Mouse (Mus musculus) neural tube, embryonic 11.5 days (tissue): ENCODE results near the gene Mks1. TPM values are rescaled to one million over a fixed set of nuclear protein-coding genes. Genes with fewer than 3 reads are reported as not detected.

ENCODE experiments used
- ATAC-seq: fragments of 200-750 bp; cut with Nextera tagmentation; 2 replicates; pipeline ENCODE4 v1.8.0; 2017; ENCODE audit warnings: moderate number of reproducible peaks, mild to moderate bottlenecking, moderate TSS enrichment, moderate library complexity; ENCODE audit not compliant: insufficient read depth, low FRiP score, low TSS enrichment
- DNase-seq: peaks from one replicate; pipeline ENCODE4 v3.0.0-alpha.2; 2015; ENCODE audit warnings: low spot score
- H3K27ac ChIP-seq: fragments of 300-500 bp; sonication (generic); 2 replicates; pipeline ENCODE4 v1.5.1; 2014; ENCODE audit warnings: low read depth, mild to moderate bottlenecking, low read length
- H3K27me3 ChIP-seq: fragments of 300-500 bp; sonication (generic); 2 replicates; pipeline ENCODE4 v1.6.1; 2014; ENCODE audit warnings: mild to moderate bottlenecking, low read length, mixed read lengths; ENCODE audit not compliant: control insufficient read depth, insufficient read depth
- H3K36me3 ChIP-seq: fragments of 300-500 bp; sonication (generic); 2 replicates; pipeline ENCODE4 v1.6.1; 2014; ENCODE audit warnings: mild to moderate bottlenecking, low read length, moderate library complexity, mixed read lengths; ENCODE audit not compliant: control insufficient read depth, insufficient read depth
- H3K4me1 ChIP-seq: fragments of 300-500 bp; sonication (generic); 2 replicates; pipeline ENCODE4 v1.6.1; 2014; ENCODE audit warnings: low read length, mixed read lengths; ENCODE audit not compliant: control insufficient read depth, insufficient read depth
- H3K4me2 ChIP-seq: fragments of 300-500 bp; sonication (generic); 2 replicates; pipeline ENCODE4 v1.6.1; 2014; ENCODE audit warnings: low read depth, mild to moderate bottlenecking, moderate library complexity
- H3K4me3 ChIP-seq: fragments of 300-500 bp; sonication (generic); 2 replicates; pipeline ENCODE4 v1.5.1; 2014; ENCODE audit warnings: low read depth, low read length
- H3K9ac ChIP-seq: fragments of 300-500 bp; sonication (generic); 2 replicates; pipeline ENCODE4 v1.6.1; 2014; ENCODE audit warnings: mild to moderate bottlenecking, low read length
- H3K9me3 ChIP-seq: fragments of 300-500 bp; sonication (generic); 2 replicates; pipeline ENCODE4 v1.6.1; 2016; ENCODE audit warnings: low read length; ENCODE audit not compliant: control insufficient read depth
- WGBS: fragments of 180-500 bp; shearing (Covaris S2); extraction: QIAGEN DNeasy Blood & Tissue Kit; methylation state at CpG from one replicate; pipeline ENCODE4 v1.1.7; 2014; 5-methylcytosine and 5-hydroxymethylcytosine counted together
- polyA plus RNA-seq: library from polyadenylated mRNA; unstranded; fragments of >200 nt; fragmentation: Nextera tagmentation; extraction: Ambion mirVana; gene quantifications from 2 replicates; pipeline ENCODE4 v1.2.1, GENCODE M21; 2014

The Mks1 gene
- polyA plus RNA-seq, 1 experiment from 2014 or later = 12.2 TPM

DNA sequence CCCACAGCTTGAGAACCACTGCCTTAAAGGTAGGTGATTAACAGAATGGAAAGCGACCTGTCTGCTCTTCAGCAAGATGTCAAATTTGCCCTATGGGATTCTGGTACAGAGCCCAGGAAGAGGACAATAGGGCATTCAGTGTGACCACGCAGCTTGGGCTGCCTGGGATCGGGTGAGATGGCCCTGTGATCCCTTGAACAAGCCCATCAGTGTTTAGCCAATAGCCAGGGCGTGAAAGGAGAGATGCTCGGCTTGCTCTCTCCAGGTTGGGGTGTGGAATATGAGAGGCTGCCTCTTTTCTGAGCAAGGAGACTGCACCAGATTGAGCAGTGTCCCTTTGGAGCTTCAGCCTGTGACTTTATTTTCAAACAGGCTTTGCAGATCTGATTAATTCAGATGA is 31.5 kb upstream of the Mks1 start:
- Histone ChIP-seq H3K36me3 (no peaks in the 10 kb centered on the region), H3K9me3 (no peaks in the 10 kb centered on the region), H3K4me3 (no peak overlapping the region), H3K27ac (no peak overlapping the region), H3K27me3 (no peaks in the 10 kb centered on the region), H3K4me2 (no peak overlapping the region), H3K9ac (no peak overlapping the region), H3K4me1 (no peaks in the 10 kb centered on the region)
- DNase-seq (no peak), ATAC-seq (no peak)
- WGBS = 52% methylated on average over 5 of the region's 5 CpGs

DNA sequence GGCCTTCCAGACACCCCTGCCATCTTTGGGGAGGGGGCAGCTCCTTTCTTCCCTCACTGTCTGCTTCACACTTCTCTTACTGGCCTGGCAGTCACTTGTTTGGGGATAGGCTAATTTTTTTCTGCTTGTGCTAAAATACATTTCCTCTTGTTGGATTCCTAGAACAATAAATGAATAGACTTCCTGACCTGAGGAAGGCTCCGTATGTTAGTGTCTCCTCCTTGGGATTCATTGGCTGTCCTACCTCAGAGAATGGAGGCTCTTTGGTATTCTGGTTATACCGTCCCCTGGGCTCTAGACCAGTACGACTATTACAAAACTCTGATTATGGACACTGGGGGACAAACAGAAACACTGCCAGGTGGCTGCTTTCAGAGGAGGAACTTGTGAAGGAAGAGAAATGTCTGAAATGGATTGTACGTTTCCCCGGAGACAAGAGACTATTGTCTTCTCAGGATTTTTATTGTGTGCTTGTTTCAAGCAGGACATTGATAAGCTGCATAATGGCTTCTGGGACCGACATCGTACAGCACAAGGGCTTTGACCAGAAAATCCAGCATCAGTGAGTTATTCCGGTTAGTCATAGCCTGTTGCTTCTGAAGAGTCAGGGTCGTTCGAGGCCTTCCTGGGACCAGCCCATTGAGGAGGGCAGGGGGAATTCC is 24.6 kb upstream of the Mks1 start, which contains the start of gene Lpo:
TSS of gene Lpo (minus strand) at position 51 of the 662 bp plus-strand sequence.
- WGBS = 39% methylated on average over 10 of the region's 10 CpGs
- ATAC-seq (no peak), DNase-seq (peak; percentile 15)
- no peak within 1 kb of the TSS for H3K4me2 ChIP-seq
- no peaks in the 10 kb centered on the region for H3K9me3 ChIP-seq
- H3K27ac ChIP-seq = no peak within 1 kb of the TSS
- H3K27me3 ChIP-seq = no peaks in the 10 kb centered on the region
- H3K4me3 ChIP-seq = no peak within 1 kb of the TSS
- H3K4me1 ChIP-seq = peaks cover 4% of the 10 kb centered on the region; the same call in 1 of the 2 replicates
- H3K36me3 ChIP-seq = no peaks in the 10 kb centered on the region
- H3K9ac ChIP-seq = no peak within 1 kb of the TSS

- 87% methylated on average over 8 of the region's 8 CpGs for WGBS
- H3K4me3 ChIP-seq = no peak overlapping the region
- H3K36me3 ChIP-seq = no peaks in the 10 kb centered on the region
- DNase-seq (no peak), ATAC-seq (no peak)
- no peak overlapping the region for H3K4me2 ChIP-seq
- no peak overlapping the region for H3K27ac ChIP-seq
- no peaks in the 10 kb centered on the region for H3K27me3 ChIP-seq
- no peaks in the 10 kb centered on the region for H3K4me1 ChIP-seq
- H3K9ac ChIP-seq = no peak overlapping the region
- no peaks in the 10 kb centered on the region for H3K9me3 ChIP-seq
These were observed 12.3 kb upstream of the Mks1 start for GRCm38 (mm10) chr11:87840676-87841075.

DNA sequence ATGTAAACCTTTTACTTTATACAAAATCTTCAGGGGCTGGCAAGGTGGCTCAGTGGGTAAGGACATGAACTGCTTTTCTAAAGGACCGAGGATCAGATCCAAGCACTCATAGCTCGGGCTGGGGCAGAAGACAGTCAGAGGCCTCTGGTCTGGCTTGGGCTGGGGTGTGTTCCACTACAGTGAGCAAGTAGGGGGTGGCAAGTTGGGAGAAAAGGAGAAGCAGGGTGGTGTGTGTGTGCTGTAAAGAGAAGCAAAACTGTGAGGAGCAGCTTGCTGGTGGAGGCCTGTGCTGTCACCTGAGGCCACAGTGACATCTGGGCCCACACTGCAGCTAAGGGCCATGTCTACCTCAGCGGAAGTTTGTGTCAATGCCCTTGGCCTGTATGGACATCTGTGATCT is 11.6 kb upstream of the Mks1 start:
- Histone ChIP-seq H3K9me3 (no peaks in the 10 kb centered on the region), H3K27ac (no peak overlapping the region), H3K27me3 (no peaks in the 10 kb centered on the region), H3K36me3 (no peaks in the 10 kb centered on the region), H3K4me1 (no peaks in the 10 kb centered on the region), H3K9ac (no peak overlapping the region), H3K4me2 (no peak overlapping the region), H3K4me3 (no peak overlapping the region)
- no peak for DNase-seq
- no peak for ATAC-seq
- 84% methylated on average over 3 of the region's 3 CpGs for WGBS

GRCm38 (mm10) chr11:87846968-87847600 is 5.9 kb upstream of the Mks1 start:
- WGBS = 83% methylated on average over 12 of the region's 12 CpGs
- DNase-seq (no peak), ATAC-seq (no peak)
- Histone ChIP-seq H3K27me3 (no peaks in the 10 kb centered on the region), H3K27ac (no peak overlapping the region), H3K4me3 (no peak overlapping the region), H3K4me2 (no peak overlapping the region), H3K4me1 (no peaks in the 10 kb centered on the region), H3K9me3 (no peaks in the 10 kb centered on the region), H3K36me3 (no peaks in the 10 kb centered on the region), H3K9ac (no peak overlapping the region)

DNA sequence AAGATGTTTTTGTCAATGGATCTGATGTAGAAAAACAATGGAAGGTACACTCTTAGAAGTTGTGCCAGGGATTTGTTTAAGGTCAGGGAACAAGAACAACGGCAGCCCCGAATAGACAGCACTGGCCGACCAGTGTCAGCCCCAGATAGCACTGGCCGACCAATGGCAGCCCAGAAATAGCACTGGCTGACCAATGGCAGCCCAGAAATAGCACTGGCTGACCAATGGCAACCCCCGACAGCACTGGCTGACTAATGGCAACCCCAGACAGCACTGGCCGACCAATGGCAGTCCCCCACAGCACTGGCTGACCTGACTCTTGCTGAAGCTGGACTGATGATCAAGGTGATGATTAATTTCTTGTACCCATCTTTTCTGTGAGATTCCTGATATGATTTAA is 5.1 kb upstream of the Mks1 start:
- Histone ChIP-seq H3K4me3 (no peak overlapping the region), H3K36me3 (no peaks in the 10 kb centered on the region), H3K9me3 (no peaks in the 10 kb centered on the region), H3K27me3 (no peaks in the 10 kb centered on the region), H3K27ac (no peak overlapping the region), H3K4me2 (no peak overlapping the region), H3K9ac (no peak overlapping the region), H3K4me1 (no peaks in the 10 kb centered on the region; the same call in 1 of the 2 replicates)
- WGBS = 75% methylated on average over 6 of the region's 6 CpGs
- DNase-seq (peak; percentile 35), ATAC-seq (no peak)

DNA sequence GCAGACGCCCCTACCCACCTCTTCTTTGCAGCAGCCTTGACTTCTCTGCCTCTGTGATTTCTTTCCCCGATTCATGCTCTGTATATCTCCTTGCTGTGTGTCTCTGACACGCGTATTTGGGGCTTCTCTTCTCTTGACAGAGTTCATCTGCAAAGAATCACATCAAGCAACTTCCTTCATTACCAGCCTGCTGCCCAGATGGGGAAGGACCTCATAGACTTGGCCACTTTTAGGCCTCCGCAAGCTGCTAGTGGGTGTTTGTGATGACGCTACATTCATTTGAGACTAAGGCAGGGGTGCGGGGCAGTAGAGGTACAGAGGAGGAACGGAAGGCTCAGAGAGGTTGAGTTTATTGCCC is 561 bp downstream of the Mks1 start:
- H3K9me3 ChIP-seq = no peaks in the 10 kb centered on the region
- DNase-seq (no peak), ATAC-seq (no peak)
- 42% methylated on average over 8 of the region's 8 CpGs for WGBS
- no peaks in the 10 kb centered on the region for H3K36me3 ChIP-seq
- no peaks in the 10 kb centered on the region for H3K27me3 ChIP-seq
- peak overlapping the region; percentile 58 for H3K4me3 ChIP-seq
- peak overlapping the region; percentile 76 for H3K4me2 ChIP-seq
- H3K27ac ChIP-seq = no peak overlapping the region
- H3K4me1 ChIP-seq = peaks cover 4% of the 10 kb centered on the region
- H3K9ac ChIP-seq = peak overlapping the region; percentile 69

DNA sequence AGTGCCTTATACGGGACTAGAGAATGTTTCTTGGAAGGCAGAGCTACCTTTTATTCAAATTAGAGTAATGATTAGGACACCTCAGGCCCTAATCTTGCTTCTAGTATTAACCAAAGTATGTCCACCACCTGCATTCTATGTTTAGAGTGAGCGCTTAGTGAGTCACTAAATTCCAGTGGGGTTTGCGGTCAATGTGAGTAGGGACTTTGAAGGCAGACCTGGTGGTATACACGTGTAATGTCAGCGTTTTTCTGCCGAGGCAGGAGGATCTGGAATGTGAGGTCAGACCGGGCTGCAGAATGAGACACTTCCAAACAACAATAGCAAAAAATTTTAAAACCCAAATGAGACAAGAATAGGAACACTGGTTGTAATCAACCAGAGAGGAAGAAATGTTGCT is 1.5 kb downstream of the Mks1 start:
- H3K27ac ChIP-seq = no peak overlapping the region
- H3K27me3 ChIP-seq = no peaks in the 10 kb centered on the region
- 92% methylated on average over 7 of the region's 7 CpGs for WGBS
- no peak overlapping the region for H3K4me3 ChIP-seq
- DNase-seq (no peak), ATAC-seq (no peak)
- no peaks in the 10 kb centered on the region for H3K9me3 ChIP-seq
- no peak overlapping the region for H3K4me2 ChIP-seq
- H3K9ac ChIP-seq = no peak overlapping the region
- H3K4me1 ChIP-seq = peaks cover 4% of the 10 kb centered on the region
- H3K36me3 ChIP-seq = no peaks in the 10 kb centered on the region

GRCm38 (mm10) chr11:87859273-87859672 is 6.3 kb downstream of the Mks1 start:
- Histone ChIP-seq H3K4me2 (no peak overlapping the region), H3K27ac (no peak overlapping the region), H3K4me3 (no peak overlapping the region), H3K36me3 (no peaks in the 10 kb centered on the region), H3K4me1 (no peaks in the 10 kb centered on the region), H3K27me3 (no peaks in the 10 kb centered on the region), H3K9ac (no peak overlapping the region), H3K9me3 (no peaks in the 10 kb centered on the region)
- DNase-seq (no peak), ATAC-seq (no peak)
- 92% methylated on average over 11 of the region's 11 CpGs for WGBS
